Mouse (Mus musculus) hindbrain, embryonic 16.5 days (tissue): ENCODE data around the gene Pde4d. TPM values are rescaled to one million over a fixed set of nuclear protein-coding genes. Genes with fewer than 3 reads are reported as not detected.
A peak's percentile ranks its signal among the peaks of the same experiment; 100 is the strongest.

Source experiments
- ATAC-seq: fragments of 200-750 bp; cut with Nextera tagmentation; 2 replicates; pipeline ENCODE4 v1.8.0; 2017; ENCODE audit warnings: moderate TSS enrichment, moderate library complexity
- H3K27ac ChIP-seq: fragments of 300-500 bp; sonication (generic); 2 replicates; pipeline ENCODE4 v1.5.1; 2014; ENCODE audit warnings: low read depth, mild to moderate bottlenecking, control low read depth, low read length, moderate library complexity
- H3K27me3 ChIP-seq: fragments of 300-500 bp; sonication (generic); replicated peaks from 2 replicates; pipeline ENCODE4 v1.6.1; 2014; ENCODE audit warnings: low read length; ENCODE audit not compliant: control insufficient read depth, insufficient read depth
- H3K36me3 ChIP-seq: fragments of 300-500 bp; sonication (generic); 2 replicates; pipeline ENCODE4 v1.6.1; 2014; ENCODE audit warnings: mild to moderate bottlenecking, low read length, moderate library complexity, mixed read lengths; ENCODE audit not compliant: control insufficient read depth, insufficient read depth
- H3K4me1 ChIP-seq: fragments of 300-500 bp; sonication (generic); 2 replicates; pipeline ENCODE4 v1.6.1; 2014; ENCODE audit warnings: low read depth, low read length; ENCODE audit not compliant: control insufficient read depth, insufficient read depth
- H3K4me2 ChIP-seq: fragments of 300-500 bp; sonication (generic); 2 replicates; pipeline ENCODE4 v1.6.1; 2014; ENCODE audit warnings: mild to moderate bottlenecking, low read length, control low read depth, moderate library complexity
- H3K4me3 ChIP-seq: fragments of 300-500 bp; sonication (generic); 2 replicates; pipeline ENCODE4 v1.5.1; 2014; ENCODE audit warnings: mild to moderate bottlenecking, low read length, control low read depth, moderate library complexity
- H3K9ac ChIP-seq: fragments of 300-500 bp; sonication (generic); 2 replicates; pipeline ENCODE4 v1.6.1; 2014; ENCODE audit warnings: low read depth, mild to moderate bottlenecking, control low read depth, low read length, moderate library complexity
- H3K9me3 ChIP-seq: fragments of 300-500 bp; sonication (generic); 2 replicates; pipeline ENCODE4 v1.6.1; 2014; ENCODE audit warnings: mild to moderate bottlenecking, low read length, moderate library complexity; ENCODE audit not compliant: control insufficient read depth
- WGBS: fragments of 180-500 bp; shearing (Covaris S2); extraction: QIAGEN DNeasy Blood & Tissue Kit; methylation state at CpG from one replicate; pipeline ENCODE4 v1.1.7; 2014; 5-methylcytosine and 5-hydroxymethylcytosine counted together
- polyA plus RNA-seq: library from polyadenylated mRNA; unstranded; fragments of >200 nt; fragmentation: Nextera tagmentation; extraction: Ambion mirVana; gene quantifications from 2 replicates; pipeline ENCODE4 v1.2.1, GENCODE M21; 2015

Pde4d gene
- polyA plus RNA-seq, 1 experiment from 2014 or later = 18.5 TPM

DNA sequence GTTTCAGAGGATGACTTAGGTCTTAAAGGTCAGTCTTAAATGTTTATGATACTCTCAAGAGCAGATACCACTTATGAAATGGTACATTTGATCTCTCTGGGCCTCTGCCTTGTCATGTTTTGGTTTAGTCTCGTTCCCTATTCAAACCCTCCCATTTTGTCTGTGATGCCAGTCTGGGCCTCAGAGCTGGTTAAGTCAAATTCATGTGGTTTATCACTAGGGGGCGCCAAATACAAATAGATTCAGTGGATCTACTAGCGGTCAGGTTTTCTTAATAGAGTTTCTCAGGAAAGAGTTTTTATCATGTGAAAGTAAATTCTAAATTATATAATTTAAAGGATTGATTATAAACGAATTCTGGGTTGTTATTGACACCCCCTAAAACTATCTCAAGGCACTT is 1472.5 kb downstream of the Pde4d start:
- Histone ChIP-seq H3K27me3 (no peaks in the 10 kb centered on the region), H3K9me3 (no peaks in the 10 kb centered on the region), H3K4me3 (no peak overlapping the region), H3K4me1 (peaks cover 6% of the 10 kb centered on the region; the same call in 1 of the 2 replicates), H3K9ac (no peak overlapping the region), H3K4me2 (no peak overlapping the region), H3K27ac (no peak overlapping the region), H3K36me3 (no peaks in the 10 kb centered on the region)
- ATAC-seq = no peak
- WGBS = 2% methylated on average over 4 of the region's 4 CpGs

DNA sequence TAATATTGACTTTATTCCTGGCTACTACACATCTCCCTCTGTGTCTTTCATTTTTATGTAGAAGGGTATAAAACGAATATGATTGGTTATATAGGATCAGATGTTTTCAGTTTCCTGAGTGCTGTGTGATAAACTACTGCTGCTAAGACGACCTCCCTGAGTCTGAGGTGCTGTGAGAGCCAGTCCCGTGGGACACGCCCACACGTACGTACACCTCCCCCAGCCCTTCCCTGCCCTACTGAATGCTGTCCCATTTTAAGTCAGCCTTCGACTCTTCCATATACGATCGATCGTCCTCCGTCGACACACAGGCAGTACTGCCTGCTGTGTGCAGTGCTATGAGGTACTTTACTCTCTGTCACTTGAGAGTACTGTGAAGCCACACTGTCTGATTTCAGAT is 1473.0 kb downstream of the Pde4d start:
- 77% methylated on average over 12 of the region's 12 CpGs for WGBS
- Histone ChIP-seq H3K4me3 (no peak overlapping the region), H3K9ac (no peak overlapping the region), H3K4me2 (no peak overlapping the region), H3K27me3 (no peaks in the 10 kb centered on the region), H3K27ac (no peak overlapping the region), H3K4me1 (peaks cover 6% of the 10 kb centered on the region; the same call in 1 of the 2 replicates), H3K36me3 (no peaks in the 10 kb centered on the region), H3K9me3 (no peaks in the 10 kb centered on the region)
- no peak for ATAC-seq

DNA sequence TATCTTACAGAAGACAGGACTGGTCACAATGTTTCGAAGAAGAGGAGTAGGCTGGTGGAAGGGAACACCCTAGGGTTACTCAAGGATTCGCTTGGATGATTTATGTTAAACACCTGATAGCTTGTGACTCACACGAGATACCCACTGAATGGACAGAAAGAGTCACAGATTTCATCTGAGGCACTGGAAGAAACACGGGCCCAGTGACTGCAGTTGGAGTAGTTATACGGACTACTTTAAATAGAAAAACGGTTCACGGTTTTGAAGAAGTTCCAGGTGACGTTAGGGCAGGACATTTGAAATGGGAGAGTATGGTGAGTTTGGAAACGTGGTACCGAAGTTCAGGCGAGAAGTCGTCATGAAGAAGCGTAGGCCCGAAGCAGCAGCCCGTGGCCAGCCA is 1475.0 kb downstream of the Pde4d start:
- Histone ChIP-seq H3K9me3 (no peaks in the 10 kb centered on the region), H3K27ac (no peak overlapping the region), H3K4me1 (peaks cover 6% of the 10 kb centered on the region; the same call in 1 of the 2 replicates), H3K36me3 (no peaks in the 10 kb centered on the region), H3K4me2 (no peak overlapping the region), H3K4me3 (no peak overlapping the region), H3K27me3 (no peaks in the 10 kb centered on the region), H3K9ac (no peak overlapping the region)
- ATAC-seq = no peak
- WGBS = 94% methylated on average over 15 of the region's 15 CpGs

DNA sequence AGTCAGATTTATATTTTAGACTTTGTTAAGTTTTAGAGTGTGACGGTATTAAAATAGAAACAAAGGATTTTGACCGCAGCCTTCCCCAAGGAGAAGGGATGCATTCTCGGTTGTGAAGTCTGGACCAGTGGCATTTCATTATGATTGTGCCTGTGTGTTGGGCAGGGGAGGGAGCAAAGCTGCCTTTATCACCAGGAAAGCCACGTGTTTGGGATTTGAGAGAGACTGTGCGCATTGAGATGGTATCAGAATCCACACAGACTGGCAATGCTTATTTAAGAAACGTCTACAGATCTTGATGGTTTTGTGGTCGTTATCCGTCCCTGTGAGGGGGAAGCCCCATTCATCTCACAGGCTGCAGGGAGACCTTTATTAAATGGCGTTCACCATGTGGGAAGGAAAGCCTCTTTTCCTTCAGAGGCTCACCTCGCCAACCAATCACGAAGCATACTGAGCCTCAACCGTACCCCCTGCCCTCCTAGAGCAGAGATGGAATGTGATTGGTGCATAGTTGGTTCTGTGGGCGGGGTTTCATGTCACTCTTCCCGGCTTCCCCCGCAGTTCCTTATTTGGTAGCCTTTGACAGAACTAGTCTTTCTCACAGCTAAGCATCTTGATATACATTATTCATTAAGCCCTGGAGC is 1476.7 kb downstream of the Pde4d start:
- ATAC-seq = peak; percentile 97
- 18% methylated on average over 15 of the region's 15 CpGs for WGBS
- no peaks in the 10 kb centered on the region for H3K36me3 ChIP-seq
- H3K4me1 ChIP-seq = peaks cover 6% of the 10 kb centered on the region; the same call in 1 of the 2 replicates
- H3K9ac ChIP-seq = peak overlapping the region; percentile 46; the same call in 1 of the 2 replicates
- H3K4me2 ChIP-seq = peak overlapping the region; percentile 61
- H3K27me3 ChIP-seq = no peaks in the 10 kb centered on the region
- peak overlapping the region; percentile 38 for H3K4me3 ChIP-seq
- H3K27ac ChIP-seq = peak overlapping the region; percentile 58
- no peaks in the 10 kb centered on the region for H3K9me3 ChIP-seq

DNA sequence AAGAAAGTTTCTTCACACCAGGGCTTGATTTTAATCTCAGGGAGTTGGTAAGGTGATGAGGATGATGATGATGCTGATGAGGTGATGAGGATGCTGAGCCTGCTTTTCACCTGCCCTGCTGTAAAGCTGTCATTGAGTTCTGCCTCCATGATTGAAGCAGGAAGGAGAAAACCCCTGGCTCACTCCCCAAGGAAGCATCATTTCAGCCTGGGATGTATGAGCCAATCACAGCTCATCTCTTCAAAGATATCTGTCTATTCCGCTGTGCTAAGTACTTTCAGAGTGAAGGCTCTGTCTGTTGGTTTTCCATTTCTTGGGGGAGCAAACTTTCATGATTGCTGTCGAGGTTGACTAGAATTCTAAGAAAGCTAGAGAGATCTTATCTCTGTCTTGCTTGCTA is 1478.0 kb downstream of the Pde4d start:
- H3K36me3 ChIP-seq = no peaks in the 10 kb centered on the region
- peak overlapping the region; percentile 24 for H3K9ac ChIP-seq
- ATAC-seq = no peak
- peaks cover 6% of the 10 kb centered on the region; the same call in 1 of the 2 replicates for H3K4me1 ChIP-seq
- peak overlapping the region; percentile 50 for H3K4me2 ChIP-seq
- peak overlapping the region; percentile 38 for H3K4me3 ChIP-seq
- peak overlapping the region; percentile 19; the same call in 1 of the 2 replicates for H3K27ac ChIP-seq
- H3K9me3 ChIP-seq = no peaks in the 10 kb centered on the region
- WGBS = 49% methylated on average over 2 of the region's 2 CpGs
- no peaks in the 10 kb centered on the region for H3K27me3 ChIP-seq

DNA sequence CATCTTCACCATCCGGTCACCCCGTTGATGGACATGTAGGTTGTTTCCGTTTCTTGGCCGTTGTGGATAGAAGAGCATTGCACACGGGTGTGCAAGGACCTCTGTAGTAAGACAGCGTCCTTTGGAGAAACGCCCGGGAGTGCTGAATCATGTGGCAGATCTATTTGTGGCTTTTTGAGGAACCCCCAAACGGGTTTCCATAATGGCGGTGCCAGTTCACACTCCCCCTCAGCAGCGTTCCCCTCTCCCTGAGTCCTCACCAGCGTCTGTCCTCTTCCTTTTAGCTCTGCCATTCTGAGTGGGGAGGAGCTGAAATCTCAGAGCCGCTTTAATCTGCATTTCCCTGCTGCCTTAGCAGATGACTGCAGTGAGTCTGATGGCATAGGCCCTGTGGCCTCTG is 1482.9 kb downstream of the Pde4d start:
- H3K9ac ChIP-seq = no peak overlapping the region
- H3K27ac ChIP-seq = no peak overlapping the region
- H3K4me2 ChIP-seq = no peak overlapping the region
- no peaks in the 10 kb centered on the region for H3K9me3 ChIP-seq
- WGBS = 96% methylated on average over 13 of the region's 13 CpGs
- H3K4me3 ChIP-seq = no peak overlapping the region
- no peaks in the 10 kb centered on the region for H3K27me3 ChIP-seq
- peaks cover 7% of the 10 kb centered on the region for H3K36me3 ChIP-seq
- no peak for ATAC-seq
- H3K4me1 ChIP-seq = no peaks in the 10 kb centered on the region

DNA sequence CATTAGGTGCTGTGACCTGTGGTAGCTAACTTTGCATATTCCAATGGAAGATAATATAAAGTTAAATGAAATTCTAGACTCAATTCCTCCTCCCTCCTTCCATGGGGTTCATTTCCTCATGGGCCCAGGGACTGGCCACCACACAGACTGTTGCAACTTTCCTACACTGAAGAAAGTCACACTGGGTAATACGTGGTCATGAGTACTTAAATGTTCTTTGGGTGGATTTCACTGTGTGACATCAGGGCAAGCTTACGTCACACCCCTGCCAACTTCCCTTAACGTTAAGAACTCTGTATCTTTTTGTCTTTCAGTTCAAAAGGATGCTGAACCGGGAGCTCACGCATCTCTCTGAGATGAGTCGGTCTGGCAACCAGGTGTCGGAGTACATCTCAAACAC is 1483.8 kb downstream of the Pde4d start:
- 93% methylated on average over 7 of the region's 7 CpGs for WGBS
- ATAC-seq = no peak
- no peak overlapping the region for H3K9ac ChIP-seq

DNA sequence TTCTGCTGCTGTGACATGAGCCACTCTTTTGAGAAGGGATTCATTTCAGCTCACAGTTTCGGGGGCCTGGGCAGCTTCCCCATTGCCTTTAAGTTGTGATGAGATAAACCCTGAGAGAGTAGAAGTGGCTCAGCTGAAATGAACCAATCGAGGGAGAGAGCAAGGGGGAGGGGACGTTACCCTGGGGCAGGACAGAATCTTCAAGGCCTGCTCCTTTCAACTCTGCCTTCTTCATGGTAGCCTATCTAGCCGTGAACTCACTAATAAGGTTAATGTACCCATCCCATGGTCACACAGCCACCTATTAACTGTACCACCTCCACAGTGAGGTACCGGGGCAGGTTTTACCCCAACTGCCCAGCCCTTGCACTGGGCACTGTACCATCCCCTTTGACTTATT is 1487.1 kb downstream of the Pde4d start:
- Histone ChIP-seq H3K4me1 (no peaks in the 10 kb centered on the region), H3K36me3 (peaks cover 27% of the 10 kb centered on the region), H3K9ac (no peak overlapping the region), H3K4me2 (no peak overlapping the region), H3K9me3 (no peaks in the 10 kb centered on the region), H3K4me3 (no peak overlapping the region), H3K27ac (no peak overlapping the region), H3K27me3 (no peaks in the 10 kb centered on the region)
- 90% methylated on average over 5 of the region's 5 CpGs for WGBS
- ATAC-seq = no peak

More for the DNA sequence above, 1483.8 kb downstream of the Pde4d start:
- Histone ChIP-seq H3K27ac (no peak overlapping the region), H3K4me3 (no peak overlapping the region), H3K9me3 (no peaks in the 10 kb centered on the region), H3K36me3 (peaks cover 11% of the 10 kb centered on the region), H3K4me1 (no peaks in the 10 kb centered on the region), H3K4me2 (no peak overlapping the region), H3K27me3 (no peaks in the 10 kb centered on the region)

DNA sequence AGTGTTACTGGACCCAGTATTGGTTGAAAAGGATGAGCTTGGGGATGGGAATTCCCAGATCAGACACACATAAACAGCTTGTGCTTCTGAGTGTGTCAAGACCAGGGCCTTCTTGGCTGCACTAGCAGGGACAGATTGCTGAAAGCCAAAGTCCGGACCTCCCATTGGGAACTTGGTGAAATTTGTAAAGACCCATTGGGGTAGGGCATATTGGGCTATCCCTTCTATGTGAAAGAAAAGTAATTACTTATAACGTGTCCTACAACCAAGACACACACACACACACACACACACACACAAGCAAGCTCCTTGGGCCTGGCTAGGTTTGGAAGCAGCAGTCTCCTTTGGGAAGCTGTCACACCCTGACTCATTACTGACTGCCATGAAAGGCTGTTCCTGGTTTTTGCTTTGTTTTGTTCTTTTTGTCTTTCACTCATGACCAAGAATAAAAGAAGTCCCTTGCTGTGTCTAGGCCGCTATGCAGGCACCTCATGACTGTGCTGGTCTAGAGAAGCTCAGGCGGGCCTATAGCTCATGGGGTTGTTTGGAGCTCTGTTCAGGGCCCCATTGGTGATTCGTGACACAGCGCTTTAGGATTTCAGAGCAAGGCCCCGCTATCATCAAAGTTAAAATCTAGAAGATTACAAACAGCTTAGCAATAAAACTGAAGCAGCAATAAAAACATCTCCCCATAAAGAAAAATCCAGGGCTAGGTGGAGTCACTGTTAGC is 1495.2 kb downstream of the Pde4d start:
- H3K9ac ChIP-seq = no peak overlapping the region
- peaks cover 34% of the 10 kb centered on the region for H3K36me3 ChIP-seq
- no peaks in the 10 kb centered on the region for H3K9me3 ChIP-seq
- H3K27me3 ChIP-seq = no peaks in the 10 kb centered on the region
- no peak overlapping the region for H3K4me2 ChIP-seq
- 79% methylated on average over 7 of the region's 7 CpGs for WGBS
- no peak for ATAC-seq
- no peaks in the 10 kb centered on the region for H3K4me1 ChIP-seq
- H3K4me3 ChIP-seq = no peak overlapping the region
- no peak overlapping the region for H3K27ac ChIP-seq
